ENCODE assay signal across 8 mouse cellular contexts in genomic region chr6:87008887-87009286, GRCm38 (mm10). TPM values are rescaled to one million over a fixed set of nuclear protein-coding genes. Genes with fewer than 3 reads are reported as not detected.
DNase-seq lines count a peak whose midpoint lies in the region; ATAC-seq and TF ChIP-seq lines count a peak whose summit lies in the region.

TSS of gene Nfu1 (plus strand) at chr6:87009236.

- no peak for ATAC-seq in limb, embryonic 14.5 days (ENCODE audit: low FRiP score, low read depth)
- ATAC-seq in stomach, embryonic 14.5 days (ENCODE audit: insufficient number of reproducible peaks, insufficient read depth, low FRiP score, low read depth), result no peak

- H3K4me2 ChIP-seq in limb, embryonic 14.5 days (replicated peaks; ENCODE audit: low read depth, low read length, severe bottlenecking), result peak within 1 kb of the TSS; percentile 48
- H3K4me2 ChIP-seq in stomach, embryonic 14.5 days (replicated peaks; ENCODE audit: low read depth, low read length), result peak within 1 kb of the TSS; percentile 45

- H3K27me3 ChIP-seq in C2C12 (ENCODE audit: control insufficient read depth, insufficient read depth, insufficient read length) (no peaks in the 10 kb centered on the region), ES-Bruce4 (ENCODE audit: control insufficient read depth, insufficient read depth, low read length, poor library complexity, severe bottlenecking) (no peaks in the 10 kb centered on the region)
- H3K27me3 ChIP-seq in forebrain, embryonic 10.5 days (ENCODE audit: poor library complexity, severe bottlenecking), result no peaks in the 10 kb centered on the region
- H3K27me3 ChIP-seq in limb, embryonic 14.5 days (ENCODE audit: control insufficient read depth, insufficient read depth, low read length), result no peaks in the 10 kb centered on the region
- no peaks in the 10 kb centered on the region for H3K27me3 ChIP-seq in stomach, embryonic 14.5 days (ENCODE audit: control insufficient read depth, insufficient read depth, low read length)

- H3K4me1 ChIP-seq in ES-Bruce4 (ENCODE audit: control insufficient read depth, insufficient read depth, low read length), result peaks cover 2% of the 10 kb centered on the region
- H3K4me1 ChIP-seq in forebrain, embryonic 10.5 days, result peaks cover 18% of the 10 kb centered on the region
- 0 out of 2 replicates have a peak, but pooled peaks cover 8% of the 10 kb centered on the region for H3K4me1 ChIP-seq in limb, embryonic 14.5 days (ENCODE audit: control insufficient read depth, insufficient read depth, low read length)
- H3K4me1 ChIP-seq in stomach, embryonic 14.5 days (ENCODE audit: control insufficient read depth, insufficient read depth, low read length), result peaks cover 5% of the 10 kb centered on the region; the same call in 1 of the 2 replicates

- H3K79me2 ChIP-seq in C2C12 (ENCODE audit: control insufficient read depth, insufficient read depth), result peaks cover 18% of the 10 kb centered on the region

- no peak for DNase-seq in forebrain, embryonic 10.5 days (ENCODE audit: extremely low spot score, low spot score)
- no peak for DNase-seq in heart, postnatal 4 days
- DNase-seq in limb, embryonic 14.5 days (ENCODE audit: low spot score), result no peak
- DNase-seq in MN1 (ENCODE audit: low spot score), result no peak
- no peak for DNase-seq in kidney, adult 18-20 months

- TF ChIP-seq CTCF in C2C12 (IDR thresholded peaks at IDR 0.05; ENCODE audit: control insufficient read depth, insufficient read depth, insufficient read length), result no peak
- no peak for TF ChIP-seq CTCF in ES-Bruce4 (IDR thresholded peaks at IDR 0.05; ENCODE audit: low read depth, low read length)

- peak within 1 kb of the TSS; percentile 90 for H3K27ac ChIP-seq in ES-Bruce4 (ENCODE audit: insufficient read depth, low read length)
- H3K27ac ChIP-seq in forebrain, embryonic 10.5 days, result peak within 1 kb of the TSS; percentile 97
- peak within 1 kb of the TSS; percentile 65; the same call in 1 of the 2 replicates for H3K27ac ChIP-seq in limb, embryonic 14.5 days (replicated peaks; ENCODE audit: low read depth, low read length)
- H3K27ac ChIP-seq in stomach, embryonic 14.5 days (ENCODE audit: low read length), result peak within 1 kb of the TSS; percentile 76; the same call in 1 of the 2 replicates

- 81% methylated on average over 6 of the region's 6 CpGs for WGBS in forebrain, embryonic 10.5 days
- WGBS in limb, embryonic 14.5 days, result 71% methylated on average over 6 of the region's 6 CpGs
- WGBS in stomach, embryonic 14.5 days, result 67% methylated on average over 6 of the region's 6 CpGs

- H3K36me3 ChIP-seq in C2C12 (ENCODE audit: control insufficient read depth, insufficient read depth), result peaks cover 13% of the 10 kb centered on the region
- peaks cover 13% of the 10 kb centered on the region for H3K36me3 ChIP-seq in ES-Bruce4 (ENCODE audit: control insufficient read depth, insufficient read depth, low read length, poor library complexity, severe bottlenecking)
- peaks cover 7% of the 10 kb centered on the region for H3K36me3 ChIP-seq in forebrain, embryonic 10.5 days (replicated peaks)
- peaks cover 7% of the 10 kb centered on the region for H3K36me3 ChIP-seq in limb, embryonic 14.5 days (ENCODE audit: control insufficient read depth, insufficient read depth, low read length)
- H3K36me3 ChIP-seq in stomach, embryonic 14.5 days (ENCODE audit: control insufficient read depth, insufficient read depth, low read length), result peaks cover 3% of the 10 kb centered on the region; the same call in 1 of the 2 replicates

- H3K4me3 ChIP-seq in C2C12 (ENCODE audit: insufficient read depth, poor library complexity, severe bottlenecking) (peak within 1 kb of the TSS; percentile 84), ES-Bruce4 (ENCODE audit: low read depth, low read length) (peak within 1 kb of the TSS; percentile 95)
- H3K4me3 ChIP-seq in forebrain, embryonic 10.5 days, result peak within 1 kb of the TSS; percentile 97
- peak within 1 kb of the TSS; percentile 86 for H3K4me3 ChIP-seq in limb, embryonic 14.5 days (replicated peaks; ENCODE audit: low read length)
- H3K4me3 ChIP-seq in stomach, embryonic 14.5 days (ENCODE audit: low read depth, low read length), result peak within 1 kb of the TSS; percentile 88

- no peaks in the 10 kb centered on the region for H3K9me3 ChIP-seq in ES-Bruce4 (replicated peaks; ENCODE audit: control insufficient read depth, insufficient read depth, low read length, poor library complexity, severe bottlenecking)
- no peaks in the 10 kb centered on the region for H3K9me3 ChIP-seq in forebrain, embryonic 10.5 days
- no peaks in the 10 kb centered on the region for H3K9me3 ChIP-seq in limb, embryonic 14.5 days (ENCODE audit: control insufficient read depth, low read length)
- H3K9me3 ChIP-seq in stomach, embryonic 14.5 days (ENCODE audit: control insufficient read depth, low read depth, low read length), result no peaks in the 10 kb centered on the region

- peak within 1 kb of the TSS; percentile 74 for H3K9ac ChIP-seq in ES-Bruce4 (ENCODE audit: low read depth, poor library complexity, severe bottlenecking)
- H3K9ac ChIP-seq in limb, embryonic 14.5 days (ENCODE audit: low read depth, low read length, severe bottlenecking), result peak within 1 kb of the TSS; percentile 89
- H3K9ac ChIP-seq in stomach, embryonic 14.5 days (replicated peaks; ENCODE audit: low read depth, low read length), result peak within 1 kb of the TSS; percentile 91

- TF ChIP-seq EP300 in ES-Bruce4 (IDR thresholded peaks at IDR 0.05; ENCODE audit: insufficient read depth, low read depth, low read length), result no peak

- H3K79me3 ChIP-seq in C2C12 (ENCODE audit: low read depth), result peaks cover 4% of the 10 kb centered on the region

- peak within 1 kb of the TSS; percentile 68 for H3ac ChIP-seq in C2C12 (ENCODE audit: control insufficient read depth, insufficient read length, low read depth)

- TF ChIP-seq POLR2A in ES-Bruce4 (IDR thresholded peaks at IDR 0.05; ENCODE audit: insufficient read depth, low read length), result no peak
- TF ChIP-seq POLR2A in limb, embryonic 14.5 days (IDR thresholded peaks at IDR 0.05; ENCODE audit: borderline replicate concordance, extremely low read depth, insufficient read depth, insufficient read length), result no peak

TF ChIP-seq in C2C12, 6 proteins besides CTCF, POLR2A, EP300 and RAD21:
- TF ChIP-seq CEBPB (IDR thresholded peaks at IDR 0.05; ENCODE audit: low read depth), result no peak
- no peak for TF ChIP-seq MAX (IDR thresholded peaks at IDR 0.05)
- TF ChIP-seq MYOD1 (IDR thresholded peaks at IDR 0.05; ENCODE audit: control insufficient read depth, insufficient read length, low read depth), result no peak
- no peak for TF ChIP-seq MYOG (IDR thresholded peaks at IDR 0.05; ENCODE audit: control insufficient read depth, extremely low read depth, insufficient read length)
- no peak for TF ChIP-seq FOSL1 (IDR thresholded peaks at IDR 0.05; ENCODE audit: insufficient read depth, low read length, poor library complexity, severe bottlenecking)
- no peak for TF ChIP-seq USF1 (IDR thresholded peaks at IDR 0.05; ENCODE audit: low read depth)

RNA-seq across cellular contexts. Expression of gene Nfu1, which starts in this region (rescaled TPM):
- polyA plus RNA-seq in C2C12 (2012; fragmentation: generic; extraction: Trizol) (108 TPM), ES-Bruce4 (2011; ENCODE audit: insufficient read depth, insufficient read length, low read depth, missing spikeins) (77.5 and 78.1 TPM in 2 replicates)
- polyA plus RNA-seq in forebrain, embryonic 10.5 days (2016; fragmentation: Nextera tagmentation; extraction: Ambion mirVana), result 88.2 and 94.4 TPM in 2 replicates
- 10 to 100 TPM; 73.1 to 79.3 TPM for total RNA-seq in heart, postnatal 4 days (2021)
- 136 and 141 TPM in 2 replicates for polyA plus RNA-seq in limb, embryonic 14.5 days (2012; rRNA removed)
- 94.1 and 104 TPM in 2 replicates for polyA plus RNA-seq in limb, embryonic 14.5 days (2014; fragmentation: Nextera tagmentation; extraction: Ambion mirVana)
- polyA plus RNA-seq in stomach, embryonic 14.5 days (2014; fragmentation: Nextera tagmentation; extraction: Ambion mirVana), result 100 and 108 TPM in 2 replicates
